Mouse (Mus musculus) kidney, embryonic 15.5 days (tissue): ENCODE measurements at regions not wholly inside any gene's neighbourhood (a gene's known extent, or its start where the extent isn't known, plus 50 kb on each side); places are given as distances from the start of the nearest gene placed in this dataset.

ENCODE experiments used
- ATAC-seq: fragments of 200-750 bp; cut with Nextera tagmentation; replicated peaks from 2 replicates; pipeline ENCODE4 v1.8.0; 2017; ENCODE audit warnings: moderate TSS enrichment; ENCODE audit not compliant: low FRiP score
- H3K27ac ChIP-seq: fragments of 300-500 bp; sonication (generic); 2 replicates; pipeline ENCODE4 v1.5.1; 2015; ENCODE audit warnings: mild to moderate bottlenecking, inconsistent platforms
- H3K27me3 ChIP-seq: fragments of 300-500 bp; sonication (generic); 2 replicates; pipeline ENCODE4 v1.6.1; 2015; ENCODE audit warnings: inconsistent platforms
- H3K36me3 ChIP-seq: fragments of 300-500 bp; sonication (generic); 2 replicates; pipeline ENCODE4 v1.6.1; 2015; ENCODE audit warnings: inconsistent platforms
- H3K4me1 ChIP-seq: fragments of 300-500 bp; sonication (generic); 2 replicates; pipeline ENCODE4 v1.6.1; 2015; ENCODE audit warnings: inconsistent platforms
- H3K4me2 ChIP-seq: fragments of 300-500 bp; sonication (generic); 2 replicates; pipeline ENCODE4 v1.6.1; 2015; ENCODE audit warnings: moderate library complexity, mild to moderate bottlenecking, inconsistent platforms
- H3K4me3 ChIP-seq: fragments of 300-500 bp; sonication (generic); replicated peaks from 2 replicates; pipeline ENCODE4 v1.5.1; 2015; ENCODE audit warnings: mild to moderate bottlenecking, inconsistent platforms
- H3K9ac ChIP-seq: fragments of 300-500 bp; sonication (generic); 2 replicates; pipeline ENCODE4 v1.6.1; 2015; ENCODE audit warnings: mild to moderate bottlenecking, inconsistent platforms
- H3K9me3 ChIP-seq: fragments of 300-500 bp; sonication (generic); replicated peaks from 2 replicates; pipeline ENCODE4 v1.6.1; 2016; ENCODE audit warnings: inconsistent platforms
- WGBS: fragments of 180-500 bp; shearing (Covaris S2); methylation state at CpG from one replicate; pipeline ENCODE4 v1.1.7; 2015; ENCODE audit warnings: mixed read lengths; 5-methylcytosine and 5-hydroxymethylcytosine counted together

- Histone ChIP-seq H3K27me3 (no peaks in the 10 kb centered on the region), H3K4me1 (peaks cover 12% of the 10 kb centered on the region), H3K27ac (no peak overlapping the region), H3K9ac (no peak overlapping the region), H3K4me3 (no peak overlapping the region), H3K36me3 (no peaks in the 10 kb centered on the region), H3K4me2 (peak overlapping the region; percentile 8; the same call in 1 of the 2 replicates), H3K9me3 (no peaks in the 10 kb centered on the region)
- ATAC-seq: no peak
- 11% methylated on average over 5 of the region's 5 CpGs for WGBS
Observed at GRCm38 (mm10) chr6:93623541-93623940, 660.2 kb downstream of the Magi1 start.

- Histone ChIP-seq H3K27ac (no peak overlapping the region), H3K4me3 (no peak overlapping the region), H3K9me3 (no peaks in the 10 kb centered on the region), H3K4me1 (no peaks in the 10 kb centered on the region), H3K27me3 (no peaks in the 10 kb centered on the region), H3K4me2 (no peak overlapping the region), H3K9ac (no peak overlapping the region), H3K36me3 (no peaks in the 10 kb centered on the region)
- ATAC-seq: no peak
Observed at GRCm38 (mm10) chr6:93616926-93617325, 666.8 kb downstream of the Magi1 start.

GRCm38 (mm10) chr6:93600376-93600775 is 657.1 kb upstream of the Adamts9 start:
- ATAC-seq: no peak

GRCm38 (mm10) chr6:93599371-93599770 is 656.1 kb upstream of the Adamts9 start:
- 51% methylated on average over 3 of the region's 3 CpGs for whole genome bisulfite sequencing
- Histone ChIP-seq H3K4me3 (no peak overlapping the region), H3K27ac (no peak overlapping the region), H3K9ac (no peak overlapping the region), H3K36me3 (no peaks in the 10 kb centered on the region), H3K27me3 (no peaks in the 10 kb centered on the region), H3K4me1 (no peaks in the 10 kb centered on the region), H3K9me3 (no peaks in the 10 kb centered on the region), H3K4me2 (no peak overlapping the region)
- no peak for ATAC-seq

More at GRCm38 (mm10) chr6:93600376-93600775, 657.1 kb upstream of the Adamts9 start:
- Histone ChIP-seq H3K4me2 (no peak overlapping the region), H3K9me3 (no peaks in the 10 kb centered on the region), H3K4me1 (no peaks in the 10 kb centered on the region), H3K36me3 (no peaks in the 10 kb centered on the region), H3K27ac (no peak overlapping the region), H3K9ac (no peak overlapping the region), H3K27me3 (no peaks in the 10 kb centered on the region), H3K4me3 (no peak overlapping the region)
- 90% methylated on average over 2 of the region's 2 CpGs for WGBS

- Histone ChIP-seq H3K27me3 (no peaks in the 10 kb centered on the region), H3K4me2 (no peak overlapping the region), H3K4me3 (no peak overlapping the region), H3K27ac (no peak overlapping the region), H3K36me3 (no peaks in the 10 kb centered on the region), H3K4me1 (no peaks in the 10 kb centered on the region), H3K9me3 (no peaks in the 10 kb centered on the region), H3K9ac (no peak overlapping the region)
- no peak for ATAC-seq
- 89% methylated on average over 2 of the region's 2 CpGs for WGBS
Observed at GRCm38 (mm10) chr6:93589935-93590334, 646.6 kb upstream of the Adamts9 start.

GRCm38 (mm10) chr6:93586871-93587270 is 643.6 kb upstream of the Adamts9 start:
- 95% methylated on average over 2 of the region's 2 CpGs for WGBS
- H3K9me3 ChIP-seq: no peaks in the 10 kb centered on the region
- H3K27me3 ChIP-seq: no peaks in the 10 kb centered on the region
- H3K36me3 ChIP-seq: no peaks in the 10 kb centered on the region
- no peak overlapping the region for H3K4me2 ChIP-seq
- no peak overlapping the region for H3K9ac ChIP-seq
- ATAC-seq: no peak
- no peak overlapping the region for H3K27ac ChIP-seq
- no peaks in the 10 kb centered on the region for H3K4me1 ChIP-seq
- no peak overlapping the region for H3K4me3 ChIP-seq

- WGBS: 63% methylated on average over 7 of the region's 7 CpGs
- H3K27me3 ChIP-seq: no peaks in the 10 kb centered on the region
- ATAC-seq: no peak
- H3K27ac ChIP-seq: no peak overlapping the region
- no peak overlapping the region for H3K9ac ChIP-seq
- H3K9me3 ChIP-seq: no peaks in the 10 kb centered on the region
- H3K36me3 ChIP-seq: no peaks in the 10 kb centered on the region
- H3K4me2 ChIP-seq: no peak overlapping the region
- no peak overlapping the region for H3K4me3 ChIP-seq
- no peaks in the 10 kb centered on the region for H3K4me1 ChIP-seq
Observed at GRCm38 (mm10) chr6:93581141-93581540, 637.8 kb upstream of the Adamts9 start.

GRCm38 (mm10) chr6:93580716-93581115 is 637.4 kb upstream of the Adamts9 start:
- H3K9ac ChIP-seq: no peak overlapping the region
- WGBS: 79% methylated on average over 6 of the region's 6 CpGs

GRCm38 (mm10) chr6:93575249-93575648 is 632.0 kb upstream of the Adamts9 start:
- H3K36me3 ChIP-seq: no peaks in the 10 kb centered on the region
- H3K27ac ChIP-seq: no peak overlapping the region
- no peaks in the 10 kb centered on the region for H3K9me3 ChIP-seq
- H3K4me3 ChIP-seq: no peak overlapping the region
- no peak overlapping the region for H3K9ac ChIP-seq
- no peak for ATAC-seq
- 86% methylated on average over 6 of the region's 6 CpGs for WGBS
- H3K4me2 ChIP-seq: no peak overlapping the region
- H3K4me1 ChIP-seq: no peaks in the 10 kb centered on the region
- no peaks in the 10 kb centered on the region for H3K27me3 ChIP-seq

More at GRCm38 (mm10) chr6:93580716-93581115, 637.4 kb upstream of the Adamts9 start:
- H3K36me3 ChIP-seq: no peaks in the 10 kb centered on the region
- H3K27ac ChIP-seq: no peak overlapping the region
- no peak overlapping the region for H3K4me2 ChIP-seq
- no peaks in the 10 kb centered on the region for H3K27me3 ChIP-seq
- no peak overlapping the region for H3K4me3 ChIP-seq
- H3K9me3 ChIP-seq: no peaks in the 10 kb centered on the region
- H3K4me1 ChIP-seq: no peaks in the 10 kb centered on the region
- ATAC-seq: no peak

GRCm38 (mm10) chr6:93573679-93574635 is 630.7 kb upstream of the Adamts9 start:
- no peak overlapping the region for H3K9ac ChIP-seq
- 72% methylated on average over 7 of the region's 7 CpGs for WGBS
- ATAC-seq: no peak
- no peak overlapping the region for H3K4me3 ChIP-seq
- no peak overlapping the region for H3K4me2 ChIP-seq
- no peak overlapping the region for H3K27ac ChIP-seq
- no peaks in the 10 kb centered on the region for H3K27me3 ChIP-seq
- H3K9me3 ChIP-seq: no peaks in the 10 kb centered on the region
- no peaks in the 10 kb centered on the region for H3K4me1 ChIP-seq
- no peaks in the 10 kb centered on the region for H3K36me3 ChIP-seq

- Histone ChIP-seq H3K27me3 (no peaks in the 10 kb centered on the region), H3K36me3 (no peaks in the 10 kb centered on the region), H3K4me2 (no peak overlapping the region), H3K4me3 (no peak overlapping the region), H3K9ac (no peak overlapping the region), H3K27ac (no peak overlapping the region), H3K4me1 (no peaks in the 10 kb centered on the region), H3K9me3 (no peaks in the 10 kb centered on the region)
- ATAC-seq: no peak
- 90% methylated on average over 2 of the region's 2 CpGs for WGBS
Observed at GRCm38 (mm10) chr6:93569866-93570265, 626.6 kb upstream of the Adamts9 start.

GRCm38 (mm10) chr6:93569211-93569610 is 625.9 kb upstream of the Adamts9 start:
- Histone ChIP-seq H3K4me2 (no peak overlapping the region), H3K4me3 (no peak overlapping the region), H3K4me1 (no peaks in the 10 kb centered on the region), H3K27ac (no peak overlapping the region), H3K9me3 (no peaks in the 10 kb centered on the region), H3K36me3 (no peaks in the 10 kb centered on the region), H3K27me3 (no peaks in the 10 kb centered on the region), H3K9ac (no peak overlapping the region)
- no peak for ATAC-seq
- WGBS: 80% methylated on average over 6 of the region's 6 CpGs
